ENCODE assay signal across 8 mouse cellular contexts in the genomic region with DNA sequence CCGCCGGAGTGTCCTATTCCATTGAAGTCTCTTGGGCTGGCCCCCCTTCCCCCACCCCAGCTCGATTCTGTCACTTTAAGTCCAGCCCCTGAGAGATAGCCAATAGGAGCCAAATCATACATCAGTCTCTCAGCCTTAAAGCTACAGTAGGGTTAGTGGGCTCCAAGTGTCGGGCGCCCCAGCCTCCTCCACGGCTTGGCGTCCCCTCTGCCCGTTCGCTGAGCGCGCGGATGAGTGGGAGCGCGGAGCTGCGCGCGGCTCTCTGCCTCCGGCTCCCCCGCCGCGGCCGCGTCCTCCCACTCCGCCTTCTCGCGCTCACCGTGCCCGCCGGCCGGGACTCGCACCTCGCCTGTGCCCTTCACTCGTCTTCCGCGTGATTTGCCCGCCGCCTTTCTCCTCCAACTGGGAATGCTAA.
DNase-seq lines count a peak whose midpoint lies in the region; ATAC-seq and TF ChIP-seq lines count a peak whose summit lies in the region.

No protein-coding gene starts in this region.

- no peaks in the 10 kb centered on the region for H3K36me3 ChIP-seq in intestine, embryonic 16.5 days (ENCODE audit: control insufficient read depth, insufficient read depth, low read length)
- no peaks in the 10 kb centered on the region for H3K36me3 ChIP-seq in midbrain, embryonic 12.5 days
- H3K36me3 ChIP-seq in stomach, postnatal 0 days (ENCODE audit: control insufficient read depth, insufficient read depth, low read length): no peaks in the 10 kb centered on the region

- peak; percentile 42 for DNase-seq in adrenal gland, postnatal 14 days
- DNase-seq in cerebellum, postnatal 14 days: peak; percentile 70 to 72
- DNase-seq in frontal cortex, postnatal 36 days (ENCODE audit: low spot score in 2 of 2): peak; percentile 43 to 63
- DNase-seq in left cerebral cortex, adult 8-10 months (ENCODE audit: low spot score in 2 of 2): peak; percentile 14 to 28
- DNase-seq in stomach, postnatal 0 days (ENCODE audit: low spot score): peak; percentile 29
- no peak for DNase-seq in T-cell, adult 2 months (ENCODE audit: low spot score)

- TF ChIP-seq EP300 in stomach, postnatal 0 days (optimal IDR thresholded peaks at IDR 0.05): no peak

- 0 out of 2 replicates have a peak overlapping the region, but pooled peaks have one; percentile 15 for H3K9ac ChIP-seq in intestine, embryonic 16.5 days (ENCODE audit: low read depth, low read length)
- peak overlapping the region; percentile 56 for H3K9ac ChIP-seq in midbrain, embryonic 12.5 days (replicated peaks)
- H3K9ac ChIP-seq in stomach, postnatal 0 days (ENCODE audit: low read length): no peak overlapping the region

- H3K4me2 ChIP-seq in intestine, embryonic 16.5 days (ENCODE audit: low read depth, low read length): peak overlapping the region; percentile 68
- H3K4me2 ChIP-seq in midbrain, embryonic 12.5 days (replicated peaks): peak overlapping the region; percentile 77
- peak overlapping the region; percentile 63 for H3K4me2 ChIP-seq in stomach, postnatal 0 days (replicated peaks; ENCODE audit: low read depth)

- WGBS in intestine, embryonic 16.5 days: under 1% methylated on average over 37 of the region's 37 CpGs
- under 1% methylated on average over 37 of the region's 37 CpGs for WGBS in midbrain, embryonic 12.5 days
- under 1% methylated on average over 37 of the region's 37 CpGs for WGBS in stomach, postnatal 0 days

- H3K27ac ChIP-seq in intestine, embryonic 16.5 days (ENCODE audit: low read length): no peak overlapping the region
- H3K27ac ChIP-seq in midbrain, embryonic 12.5 days (replicated peaks): no peak overlapping the region
- no peak overlapping the region for H3K27ac ChIP-seq in stomach, postnatal 0 days (replicated peaks)

- ATAC-seq in intestine, embryonic 16.5 days: peak; percentile 40; the same call in 1 of the 2 replicates
- peak; percentile 80 for ATAC-seq in midbrain, embryonic 12.5 days (ENCODE audit: low FRiP score, low read depth)
- ATAC-seq in stomach, postnatal 0 days (ENCODE audit: low FRiP score, low TSS enrichment): peak; percentile 51

- H3K4me1 ChIP-seq in intestine, embryonic 16.5 days (ENCODE audit: control insufficient read depth, insufficient read depth, low read length): peaks cover 13% of the 10 kb centered on the region; the same call in 1 of the 2 replicates
- peaks cover 23% of the 10 kb centered on the region for H3K4me1 ChIP-seq in midbrain, embryonic 12.5 days
- H3K4me1 ChIP-seq in stomach, postnatal 0 days (replicated peaks; ENCODE audit: control insufficient read depth, insufficient read depth): no peaks in the 10 kb centered on the region; the same call in 1 of the 2 replicates

- H3K9me3 ChIP-seq in intestine, embryonic 16.5 days (ENCODE audit: control insufficient read depth, low read length): no peaks in the 10 kb centered on the region
- H3K9me3 ChIP-seq in midbrain, embryonic 12.5 days: no peaks in the 10 kb centered on the region
- H3K9me3 ChIP-seq in stomach, postnatal 0 days (ENCODE audit: control insufficient read depth, low read length): no peaks in the 10 kb centered on the region

- peak overlapping the region; percentile 49 for H3K4me3 ChIP-seq in intestine, embryonic 16.5 days (ENCODE audit: low read length)
- H3K4me3 ChIP-seq in midbrain, embryonic 12.5 days: peak overlapping the region; percentile 53
- H3K4me3 ChIP-seq in stomach, postnatal 0 days (ENCODE audit: low read depth, low read length): peak overlapping the region; percentile 41

- peaks cover 69% of the 10 kb centered on the region for H3K27me3 ChIP-seq in intestine, embryonic 16.5 days (replicated peaks; ENCODE audit: control insufficient read depth, insufficient read depth, low read length)
- peaks cover 87% of the 10 kb centered on the region for H3K27me3 ChIP-seq in midbrain, embryonic 12.5 days
- peaks cover 25% of the 10 kb centered on the region; the same call in 1 of the 2 replicates for H3K27me3 ChIP-seq in stomach, postnatal 0 days (ENCODE audit: control insufficient read depth, insufficient read depth, low read length)

- no peak for TF ChIP-seq CTCF in stomach, postnatal 0 days (IDR thresholded peaks at IDR 0.05; ENCODE audit: low read depth)
